Mouse (Mus musculus) liver, adult 2 months (tissue): Measurements from ENCODE around the gene Etfrf1. TPM values are rescaled to one million over a fixed set of nuclear protein-coding genes. Genes with fewer than 3 reads are reported as not detected.

Experiments
- DNase-seq: peaks from one replicate; pipeline ENCODE4 v3.0.0-alpha.2; 2011; ENCODE audit warnings: low read depth, low spot score; ENCODE audit errors: extremely low read depth
- H3K27ac ChIP-seq: fragments of 200-500 bp; replicated peaks from 2 replicates; pipeline ENCODE4 v1.5.1; 2012; ENCODE audit warnings: low read depth, mild to moderate bottlenecking, control low read depth, inconsistent platforms, low read length; ENCODE audit not compliant: insufficient read depth
- H3K27me3 ChIP-seq: fragments of 200-500 bp; 2 replicates; pipeline ENCODE4 v1.6.1; 2012; ENCODE audit warnings: mild to moderate bottlenecking, moderate library complexity, low read length, inconsistent platforms; ENCODE audit not compliant: control insufficient read depth, insufficient read depth
- H3K36me3 ChIP-seq: fragments of 200-500 bp; 2 replicates; pipeline ENCODE4 v1.6.1; 2012; ENCODE audit warnings: low read length, inconsistent platforms; ENCODE audit not compliant: control insufficient read depth, insufficient read depth
- H3K4me1 ChIP-seq: fragments of 200-500 bp; 2 replicates; pipeline ENCODE4 v1.6.1; 2011; ENCODE audit warnings: low read length; ENCODE audit not compliant: control insufficient read depth, insufficient read depth
- H3K4me3 ChIP-seq: fragments of 200-500 bp; 2 replicates; pipeline ENCODE4 v1.5.1; 2011; ENCODE audit warnings: low read depth, mild to moderate bottlenecking, control low read depth, low read length, moderate library complexity; ENCODE audit not compliant: insufficient read depth
- H3K79me2 ChIP-seq: fragments of 200-500 bp; 2 replicates; pipeline ENCODE4 v1.6.1; 2012; ENCODE audit warnings: inconsistent platforms, mild to moderate bottlenecking, low read length, moderate library complexity; ENCODE audit not compliant: control insufficient read depth, insufficient read depth
- H3K9ac ChIP-seq: fragments of 200-500 bp; 2 replicates; pipeline ENCODE4 v1.6.1; 2012; ENCODE audit warnings: low read depth, mild to moderate bottlenecking, control low read depth, inconsistent platforms, low read length
- CTCF ChIP-seq: fragments of 200-500 bp; IDR thresholded peaks from 2 replicates; pipeline ENCODE4 v1.5.1; 2011; ENCODE audit warnings: low read depth, low read length, control low read depth
- POLR2A ChIP-seq: fragments of 200-500 bp; IDR thresholded peaks from 2 replicates; pipeline ENCODE4 v1.6.1; 2011; ENCODE audit warnings: low read length, control low read depth; ENCODE audit not compliant: insufficient read depth; ENCODE audit errors: extremely low read depth
- WGBS: fragments of 180-500 bp; shearing (Covaris S2); methylation state at CpG from one replicate; pipeline ENCODE4 v1.1.7; 2018; 5-methylcytosine and 5-hydroxymethylcytosine counted together
- polyA plus RNA-seq: library from polyadenylated mRNA; depleted of rRNA; stranded (reverse); fragments of >200 nt; gene quantifications from 2 replicates; pipeline ENCODE4 v1.2.3, GENCODE M21; 2012
- total RNA-seq: library from RNA; depleted of rRNA; stranded (reverse); fragments of >200 nt; gene quantifications from 2 replicates; pipeline ENCODE4 v1.2.3, GENCODE M21; 2014

Gene Etfrf1
- total and polyA plus RNA-seq, 2 experiments = 18.0 to 61.1 TPM

- Histone ChIP-seq H3K79me2 (no peaks in the 10 kb centered on the region), H3K4me1 (no peaks in the 10 kb centered on the region), H3K27me3 (no peaks in the 10 kb centered on the region; the same call in 1 of the 2 replicates), H3K9ac (no peak overlapping the region), H3K4me3 (no peak overlapping the region), H3K36me3 (no peaks in the 10 kb centered on the region), H3K27ac (no peak overlapping the region)
- TF ChIP-seq POLR2A (no peak), CTCF (no peak)
- DNase-seq = peak; percentile 14
- WGBS = 66% methylated on average over 8 of the region's 8 CpGs
Observed at GRCm38 (mm10) chr6:145182044-145182443, 28.9 kb upstream of the Etfrf1 start.

GRCm38 (mm10) chr6:145186096-145186495, 24.8 kb upstream of the Etfrf1 start:
- 89% methylated on average over 1 of the region's 1 CpGs for WGBS
- no peak for TF ChIP-seq CTCF
- no peak for TF ChIP-seq POLR2A
- Histone ChIP-seq H3K4me3 (no peak overlapping the region), H3K79me2 (no peaks in the 10 kb centered on the region), H3K27ac (no peak overlapping the region), H3K27me3 (no peaks in the 10 kb centered on the region), H3K4me1 (peaks cover 3% of the 10 kb centered on the region; the same call in 1 of the 2 replicates), H3K36me3 (no peaks in the 10 kb centered on the region), H3K9ac (no peak overlapping the region)
- no peak for DNase-seq

GRCm38 (mm10) chr6:145187093-145188088, 23.5 kb upstream of the Etfrf1 start:
- Histone ChIP-seq H3K36me3 (no peaks in the 10 kb centered on the region), H3K4me1 (peaks cover 3% of the 10 kb centered on the region; the same call in 1 of the 2 replicates), H3K9ac (peak overlapping the region; percentile 27; the same call in 1 of the 2 replicates), H3K27ac (no peak overlapping the region), H3K27me3 (no peaks in the 10 kb centered on the region), H3K79me2 (no peaks in the 10 kb centered on the region), H3K4me3 (peak overlapping the region; percentile 42)
- TF ChIP-seq CTCF = 0 out of 2 replicates have a peak, but pooled peaks have one; percentile 0
- TF ChIP-seq POLR2A = no peak
- DNase-seq = no peak
- WGBS = 46% methylated on average over 27 of the region's 27 CpGs

- no peaks in the 10 kb centered on the region for H3K36me3 ChIP-seq
Observed at GRCm38 (mm10) chr6:145193038-145193437, 17.9 kb upstream of the Etfrf1 start.

GRCm38 (mm10) chr6:145193446-145193845, 17.5 kb upstream of the Etfrf1 start:
- H3K9ac ChIP-seq = no peak overlapping the region
- no peaks in the 10 kb centered on the region for H3K27me3 ChIP-seq
- TF ChIP-seq CTCF (no peak), POLR2A (no peak)
- no peak overlapping the region for H3K4me3 ChIP-seq
- H3K79me2 ChIP-seq = no peaks in the 10 kb centered on the region
- DNase-seq = no peak
- no peaks in the 10 kb centered on the region for H3K36me3 ChIP-seq
- no peak overlapping the region for H3K27ac ChIP-seq
- WGBS = 77% methylated on average over 11 of the region's 11 CpGs
- no peaks in the 10 kb centered on the region for H3K4me1 ChIP-seq

More at GRCm38 (mm10) chr6:145193038-145193437, 17.9 kb upstream of the Etfrf1 start:
- WGBS = 98% methylated on average over 3 of the region's 3 CpGs
- no peak for TF ChIP-seq CTCF
- TF ChIP-seq POLR2A = no peak
- no peak for DNase-seq
- no peaks in the 10 kb centered on the region for H3K27me3 ChIP-seq
- H3K4me3 ChIP-seq = no peak overlapping the region
- H3K79me2 ChIP-seq = no peaks in the 10 kb centered on the region
- no peak overlapping the region for H3K9ac ChIP-seq
- no peaks in the 10 kb centered on the region for H3K4me1 ChIP-seq
- no peak overlapping the region for H3K27ac ChIP-seq
